Mouse (Mus musculus): ENCODE measurements around the gene Cnnm4. TPM values are rescaled to one million over a fixed set of nuclear protein-coding genes. Genes with fewer than 3 reads are reported as not detected.
A peak's percentile ranks its signal among the peaks of the same experiment; 100 is the strongest.

Gene Cnnm4
- total and polyA plus RNA-seq, 3 experiments: 3.1 to 8.6 (median 4.5) TPM

DNA sequence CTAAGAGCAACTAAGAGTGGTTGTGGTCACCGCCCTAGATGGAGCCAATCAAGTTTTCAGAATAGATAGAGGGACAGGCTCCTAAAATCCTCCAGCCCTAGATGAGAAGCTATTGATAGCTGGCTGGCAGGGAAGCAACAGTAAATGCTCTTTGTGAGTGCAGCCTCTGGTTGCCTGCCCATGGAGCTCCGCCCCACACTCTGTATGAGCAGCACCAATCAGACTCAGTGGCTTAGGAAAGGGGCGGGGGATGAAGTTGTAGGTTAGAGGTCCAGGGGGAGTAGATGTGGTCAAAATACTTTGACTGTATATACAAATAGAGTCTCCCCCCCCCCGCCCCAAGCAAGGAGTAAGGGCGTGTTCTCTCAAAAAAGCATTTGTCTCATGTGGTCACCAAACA is 4.0 kb upstream of the Cnnm4 start:
- DNase-seq (ENCODE audit: low spot score) (no peak), ATAC-seq (ENCODE audit: extremely low read depth, insufficient number of reproducible peaks, low FRiP score, poor library complexity, severe bottlenecking) (no peak)
- TF ChIP-seq CTCF (IDR thresholded peaks at IDR 0.05; ENCODE audit: low read depth, low read length) (no peak), GATA1 (IDR thresholded peaks at IDR 0.05; ENCODE audit: borderline replicate concordance, low read length) (no peak), POLR2AphosphoS5 (IDR thresholded peaks at IDR 0.05; ENCODE audit: insufficient replicate concordance, low read depth, low read length) (no peak), TAL1 (conservative IDR thresholded peaks at IDR 0.05; ENCODE audit: low read depth, low read length) (no peak), GATA2 (IDR thresholded peaks at IDR 0.05; ENCODE audit: borderline replicate concordance, low read depth, low read length) (no peak)

DNA sequence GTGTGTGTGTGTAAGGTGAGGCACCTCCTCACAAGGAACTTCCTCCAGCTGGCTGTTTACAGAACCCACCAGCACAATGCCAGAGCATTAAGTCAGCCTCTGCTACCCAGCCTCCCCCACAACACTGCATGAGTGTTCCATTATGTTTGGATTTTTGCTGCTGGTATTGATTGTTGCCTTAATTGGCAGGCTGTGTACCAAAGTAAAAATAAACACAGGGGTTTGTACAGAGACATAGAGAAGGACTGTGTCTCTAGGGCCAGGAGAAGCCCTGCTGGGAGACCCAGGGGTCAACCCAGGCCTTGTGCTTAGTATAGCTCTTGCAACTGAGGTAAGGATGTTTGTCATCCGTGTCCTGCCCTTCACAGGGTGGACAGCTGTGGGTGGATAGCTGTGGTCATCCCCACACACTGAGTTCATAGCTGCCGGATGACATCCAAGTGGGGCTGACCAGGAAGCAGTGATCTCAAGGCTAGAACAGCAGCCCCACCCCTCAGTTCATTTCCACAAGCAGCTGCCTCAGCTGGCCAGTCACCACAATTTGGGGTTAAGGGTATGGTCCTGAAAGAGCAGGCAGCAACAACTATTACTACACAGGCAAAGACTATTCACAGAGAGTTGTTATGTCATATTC is 1.5 kb upstream of the Cnnm4 start:
- Histone ChIP-seq H3K9me3 (replicated peaks) (no peaks in the 10 kb centered on the region), H3K36me3 (replicated peaks) (peaks cover 2% of the 10 kb centered on the region), H3K27me3 (ENCODE audit: insufficient read depth, low read length) (peaks cover 26% of the 10 kb centered on the region), H3K4me1 (ENCODE audit: insufficient read depth, low read depth, low read length) (peaks cover 51% of the 10 kb centered on the region), H3K4me3 (ENCODE audit: low read depth, low read length) (no peak overlapping the region; the same call in 1 of the 2 replicates)
- ATAC-seq (ENCODE audit: extremely low read depth, insufficient number of reproducible peaks, low FRiP score, poor library complexity, severe bottlenecking): no peak
- TF ChIP-seq GATA1 (IDR thresholded peaks at IDR 0.05; ENCODE audit: borderline replicate concordance, low read length): no peak
- TF ChIP-seq POLR2AphosphoS5 (IDR thresholded peaks at IDR 0.05; ENCODE audit: insufficient replicate concordance, low read depth, low read length): no peak
- TF ChIP-seq CTCF (IDR thresholded peaks at IDR 0.05; ENCODE audit: low read depth, low read length): no peak
- no peak for TF ChIP-seq GATA2 (IDR thresholded peaks at IDR 0.05; ENCODE audit: borderline replicate concordance, low read depth, low read length)
- TF ChIP-seq TAL1 (conservative IDR thresholded peaks at IDR 0.05; ENCODE audit: low read depth, low read length): no peak
- DNase-seq (ENCODE audit: low spot score): no peak

More for the DNA sequence above, 4.0 kb upstream of the Cnnm4 start:
- Histone ChIP-seq H3K36me3 (replicated peaks) (no peaks in the 10 kb centered on the region), H3K27me3 (ENCODE audit: insufficient read depth, low read length) (peaks cover 41% of the 10 kb centered on the region), H3K4me3 (ENCODE audit: low read depth, low read length) (no peak overlapping the region), H3K9me3 (replicated peaks) (no peaks in the 10 kb centered on the region), H3K4me1 (ENCODE audit: insufficient read depth, low read depth, low read length) (peaks cover 26% of the 10 kb centered on the region)

DNA sequence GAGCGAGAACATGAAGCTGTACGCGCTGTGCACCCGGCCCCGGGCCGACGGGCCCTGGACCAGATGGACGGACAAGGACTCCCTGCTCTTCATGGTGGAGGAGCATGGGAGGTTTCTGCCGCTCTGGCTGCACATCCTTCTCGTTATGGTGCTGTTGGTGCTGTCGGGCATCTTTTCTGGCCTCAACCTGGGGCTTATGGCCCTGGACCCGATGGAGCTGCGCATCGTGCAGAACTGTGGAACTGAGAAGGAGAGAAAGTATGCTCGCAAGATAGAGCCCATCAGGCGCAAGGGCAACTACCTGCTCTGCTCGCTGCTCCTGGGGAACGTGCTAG is 653 bp downstream of the Cnnm4 start:
- TF ChIP-seq TAL1 (conservative IDR thresholded peaks at IDR 0.05; ENCODE audit: low read depth, low read length): no peak
- TF ChIP-seq CTCF (IDR thresholded peaks at IDR 0.05; ENCODE audit: low read depth, low read length): no peak
- no peak for TF ChIP-seq POLR2AphosphoS5 (IDR thresholded peaks at IDR 0.05; ENCODE audit: insufficient replicate concordance, low read depth, low read length)
- no peak for TF ChIP-seq GATA2 (IDR thresholded peaks at IDR 0.05; ENCODE audit: borderline replicate concordance, low read depth, low read length)
- no peak for TF ChIP-seq GATA1 (IDR thresholded peaks at IDR 0.05; ENCODE audit: borderline replicate concordance, low read length)
- Histone ChIP-seq H3K27me3 (ENCODE audit: insufficient read depth, low read length) (peaks cover 10% of the 10 kb centered on the region), H3K4me1 (ENCODE audit: insufficient read depth, low read depth, low read length) (peaks cover 64% of the 10 kb centered on the region), H3K36me3 (replicated peaks) (peaks cover 5% of the 10 kb centered on the region), H3K4me3 (ENCODE audit: low read depth, low read length) (peak overlapping the region; percentile 75), H3K9me3 (replicated peaks) (no peaks in the 10 kb centered on the region)
- no peak for ATAC-seq (ENCODE audit: extremely low read depth, insufficient number of reproducible peaks, low FRiP score, poor library complexity, severe bottlenecking)
- DNase-seq (ENCODE audit: low spot score): peak; percentile 26

DNA sequence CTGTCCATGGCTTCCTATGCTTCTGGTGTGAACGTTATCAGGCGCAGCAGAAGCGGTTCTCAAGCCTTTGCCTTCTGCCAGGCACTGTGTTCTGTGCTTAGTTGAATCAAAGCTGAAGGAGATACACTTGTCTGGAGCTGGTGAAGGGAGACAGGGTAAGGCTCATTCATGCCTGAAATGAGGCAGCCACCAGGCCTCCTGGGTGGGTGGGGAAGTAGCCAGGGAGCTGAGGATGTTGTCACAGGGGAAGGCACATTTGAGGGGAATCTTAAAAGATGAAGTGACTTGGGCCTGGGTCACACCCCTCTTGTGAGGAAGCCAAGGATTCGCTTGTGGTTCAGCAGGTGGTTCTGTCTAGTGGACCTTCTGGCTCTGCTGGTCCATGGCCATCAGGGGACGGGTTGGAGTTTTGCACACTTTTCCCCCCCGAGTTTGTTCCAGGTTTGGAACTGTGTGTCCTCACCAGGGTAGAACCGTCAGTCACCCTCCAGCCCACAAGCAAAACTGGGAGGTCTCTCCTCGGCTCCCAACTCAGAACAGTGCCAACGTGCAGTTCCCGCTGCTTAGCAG is 1.9 kb downstream of the Cnnm4 start:
- Histone ChIP-seq H3K9me3 (replicated peaks) (no peaks in the 10 kb centered on the region), H3K4me1 (ENCODE audit: insufficient read depth, low read depth, low read length) (peaks cover 66% of the 10 kb centered on the region), H3K4me3 (ENCODE audit: low read depth, low read length) (no peak overlapping the region; the same call in 1 of the 2 replicates), H3K36me3 (replicated peaks) (peaks cover 11% of the 10 kb centered on the region), H3K27me3 (ENCODE audit: insufficient read depth, low read length) (peaks cover 10% of the 10 kb centered on the region; the same call in 1 of the 2 replicates)
- no peak for TF ChIP-seq CTCF (IDR thresholded peaks at IDR 0.05; ENCODE audit: low read depth, low read length)
- no peak for TF ChIP-seq GATA1 (IDR thresholded peaks at IDR 0.05; ENCODE audit: borderline replicate concordance, low read length)
- TF ChIP-seq TAL1 (conservative IDR thresholded peaks at IDR 0.05; ENCODE audit: low read depth, low read length): no peak
- no peak for TF ChIP-seq POLR2AphosphoS5 (IDR thresholded peaks at IDR 0.05; ENCODE audit: insufficient replicate concordance, low read depth, low read length)
- no peak for TF ChIP-seq GATA2 (IDR thresholded peaks at IDR 0.05; ENCODE audit: borderline replicate concordance, low read depth, low read length)
- ATAC-seq (ENCODE audit: extremely low read depth, insufficient number of reproducible peaks, low FRiP score, poor library complexity, severe bottlenecking) (no peak), DNase-seq (ENCODE audit: low spot score) (no peak)

DNA sequence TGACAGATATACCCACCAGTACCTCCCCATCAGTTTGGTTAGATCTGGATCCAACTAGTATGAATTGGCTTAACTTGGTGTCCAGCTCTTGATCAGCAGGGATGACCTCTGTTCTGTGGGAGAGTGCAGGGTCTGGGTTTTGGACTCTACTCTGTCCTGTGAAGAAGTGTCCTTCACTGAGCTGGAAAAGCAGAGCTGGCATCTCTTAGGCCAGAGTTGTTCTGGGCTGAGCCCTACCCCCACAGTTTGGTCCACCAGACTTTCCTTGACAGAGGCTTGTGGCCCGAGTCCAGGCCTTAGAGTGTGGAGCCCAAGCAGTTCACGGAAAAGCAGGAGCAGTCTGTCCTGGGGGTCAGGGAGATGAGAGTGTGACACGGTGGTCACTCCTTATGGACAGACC is 3.2 kb downstream of the Cnnm4 start:
- Histone ChIP-seq H3K27me3 (ENCODE audit: insufficient read depth, low read length) (peaks cover 10% of the 10 kb centered on the region; the same call in 1 of the 2 replicates), H3K36me3 (replicated peaks) (peaks cover 17% of the 10 kb centered on the region), H3K4me3 (ENCODE audit: low read depth, low read length) (no peak overlapping the region), H3K9me3 (replicated peaks) (no peaks in the 10 kb centered on the region), H3K4me1 (ENCODE audit: insufficient read depth, low read depth, low read length) (peaks cover 66% of the 10 kb centered on the region)
- DNase-seq (ENCODE audit: low spot score) (no peak), ATAC-seq (ENCODE audit: extremely low read depth, insufficient number of reproducible peaks, low FRiP score, poor library complexity, severe bottlenecking) (no peak)
- TF ChIP-seq TAL1 (conservative IDR thresholded peaks at IDR 0.05; ENCODE audit: low read depth, low read length): no peak
- TF ChIP-seq CTCF (IDR thresholded peaks at IDR 0.05; ENCODE audit: low read depth, low read length): no peak
- TF ChIP-seq POLR2AphosphoS5 (IDR thresholded peaks at IDR 0.05; ENCODE audit: insufficient replicate concordance, low read depth, low read length): no peak

DNA sequence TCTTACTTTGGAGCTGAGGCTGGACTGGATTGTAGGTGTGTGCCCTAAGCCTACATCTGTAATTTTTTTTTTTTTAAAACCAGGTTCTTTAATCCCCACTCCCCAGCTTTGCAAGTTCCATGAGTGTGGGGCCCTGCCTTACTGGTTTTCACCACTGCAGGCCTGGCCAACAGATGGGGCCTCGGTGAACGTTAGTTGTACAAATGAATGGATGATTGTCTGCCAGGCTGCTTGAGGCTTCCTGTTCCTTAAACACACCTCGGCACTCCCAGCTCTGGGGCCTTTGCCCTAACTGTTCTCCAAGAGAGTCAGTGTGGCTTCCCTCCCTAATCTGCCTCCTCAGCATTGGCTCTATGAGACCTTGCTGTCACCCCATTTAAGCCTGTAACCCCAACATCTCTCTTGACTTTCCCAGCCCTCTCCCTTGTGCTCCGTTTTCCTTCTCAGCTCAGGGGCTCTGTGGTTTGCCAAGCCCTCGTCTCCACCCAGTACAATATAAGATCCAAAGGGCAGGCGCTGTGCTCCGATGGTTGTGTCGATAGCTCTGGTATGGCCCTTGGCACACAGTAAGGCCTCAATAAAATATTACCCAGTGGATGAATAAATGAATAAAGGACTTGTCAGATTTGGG is 4.2 kb downstream of the Cnnm4 start:
- Histone ChIP-seq H3K4me3 (ENCODE audit: low read depth, low read length) (no peak overlapping the region), H3K4me1 (ENCODE audit: insufficient read depth, low read depth, low read length) (peaks cover 57% of the 10 kb centered on the region), H3K36me3 (replicated peaks) (peaks cover 21% of the 10 kb centered on the region), H3K27me3 (ENCODE audit: insufficient read depth, low read length) (peaks cover 10% of the 10 kb centered on the region; the same call in 1 of the 2 replicates), H3K9me3 (replicated peaks) (no peaks in the 10 kb centered on the region)
- DNase-seq (ENCODE audit: low spot score) (no peak), ATAC-seq (ENCODE audit: extremely low read depth, insufficient number of reproducible peaks, low FRiP score, poor library complexity, severe bottlenecking) (no peak)
- TF ChIP-seq GATA2 (IDR thresholded peaks at IDR 0.05; ENCODE audit: borderline replicate concordance, low read depth, low read length): no peak
- no peak for TF ChIP-seq GATA1 (IDR thresholded peaks at IDR 0.05; ENCODE audit: borderline replicate concordance, low read length)
- no peak for TF ChIP-seq TAL1 (conservative IDR thresholded peaks at IDR 0.05; ENCODE audit: low read depth, low read length)
- TF ChIP-seq CTCF (IDR thresholded peaks at IDR 0.05; ENCODE audit: low read depth, low read length): no peak
- no peak for TF ChIP-seq POLR2AphosphoS5 (IDR thresholded peaks at IDR 0.05; ENCODE audit: insufficient replicate concordance, low read depth, low read length)

All from G1E (cell line).